Mouse (Mus musculus): ENCODE data around the gene Fkbp11. TPM values are rescaled to one million over a fixed set of nuclear protein-coding genes. Genes with fewer than 3 reads are reported as not detected.

The Fkbp11 gene
- polyA plus RNA-seq (2014; fragmentation: Nextera tagmentation; extraction: Ambion mirVana): 47.9 and 53.1 TPM in 2 replicates

DNA sequence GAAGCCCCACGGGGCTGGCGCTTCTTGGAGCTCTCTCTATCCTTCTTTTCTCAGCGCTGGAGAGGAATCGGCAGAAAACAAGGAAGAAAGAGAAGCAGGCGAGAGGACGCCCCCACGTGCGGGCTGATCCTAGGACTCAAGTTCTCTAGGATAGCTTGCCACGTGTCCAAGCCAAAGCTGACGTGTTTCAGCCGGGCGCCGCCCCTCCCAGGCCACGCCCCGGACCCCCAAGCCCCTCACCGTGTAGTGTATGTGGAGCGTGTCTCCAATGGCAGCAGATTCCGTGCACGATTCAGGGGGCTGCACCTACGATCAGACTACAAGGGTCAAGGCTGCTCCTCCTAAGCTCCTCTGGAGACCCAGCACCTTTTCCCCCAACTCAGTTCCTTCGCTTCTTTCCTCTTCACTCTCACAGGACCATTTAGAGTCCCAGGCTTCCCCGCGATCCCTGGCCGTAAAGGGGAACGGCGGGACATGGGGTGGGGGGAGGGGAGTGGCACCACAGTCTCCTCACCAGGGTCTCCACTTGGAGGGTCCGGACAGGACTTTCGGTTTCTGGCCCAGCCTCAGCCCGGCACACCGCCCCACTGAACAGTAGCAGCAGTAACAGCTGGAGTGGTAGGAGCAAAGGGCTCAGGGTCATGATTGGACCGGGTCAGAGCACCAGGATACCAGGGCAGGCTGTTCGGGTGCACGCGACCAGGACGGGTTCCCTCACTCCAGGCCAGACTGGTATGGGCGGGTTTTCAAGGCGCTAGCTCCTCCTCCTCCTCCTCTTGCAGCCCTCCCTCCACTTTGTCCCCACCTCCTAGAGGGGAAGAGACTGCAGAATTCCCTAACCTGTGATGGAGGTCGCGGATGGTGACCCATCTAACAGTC, at the start of gene Fkbp11:
Fkbp11 (minus strand) TSS at position 756 of the 879 bp plus-strand sequence.
- under 1% methylated on average over 39 of the region's 39 CpGs for WGBS
- DNase-seq (ENCODE audit: low spot score): peak; percentile 78
- Histone ChIP-seq H3K27ac (ENCODE audit: low read depth) (no peak within 1 kb of the TSS), H3K9ac (ENCODE audit: low read length) (peak within 1 kb of the TSS; percentile 53), H3K9me3 (ENCODE audit: control insufficient read depth, low read length) (no peaks in the 10 kb centered on the region), H3K4me3 (ENCODE audit: low read depth, low read length) (peak within 1 kb of the TSS; percentile 62), H3K36me3 (ENCODE audit: control insufficient read depth, insufficient read depth, low read length) (no peaks in the 10 kb centered on the region), H3K4me2 (ENCODE audit: low read length) (peak within 1 kb of the TSS; percentile 83), H3K27me3 (replicated peaks; ENCODE audit: control insufficient read depth, insufficient read depth, low read length) (0 out of 2 replicates have a peak, but pooled peaks cover 8% of the 10 kb centered on the region), H3K4me1 (replicated peaks; ENCODE audit: control insufficient read depth, insufficient read depth, low read length) (peaks cover 15% of the 10 kb centered on the region)
- peak; percentile 78 for ATAC-seq (replicated peaks; ENCODE audit: low FRiP score, low TSS enrichment, low read depth)

DNA sequence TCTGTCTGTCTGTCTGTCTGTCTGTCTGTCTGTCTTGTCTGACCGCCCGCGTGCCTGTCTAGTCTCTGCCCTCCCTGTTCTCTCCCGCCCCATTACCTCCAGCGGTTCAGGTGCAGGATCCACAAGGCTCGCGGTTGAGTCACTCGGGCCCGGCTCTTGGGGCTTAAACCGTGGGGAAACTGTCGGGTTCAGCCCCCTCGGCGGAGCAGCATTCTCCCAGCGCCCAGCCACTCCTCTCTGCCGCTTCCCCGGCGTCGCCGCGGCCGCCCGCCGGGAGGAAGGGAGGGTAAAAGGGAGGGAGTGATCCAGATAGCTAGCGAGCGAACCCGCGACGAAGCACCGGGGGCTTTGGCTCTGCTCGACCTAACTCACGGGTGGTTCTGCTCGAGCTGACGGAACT, 49.8 kb upstream of the Fkbp11 start, which contains the start of gene Wnt10b:
Wnt10b (minus strand) TSS at position 389 of the 400 bp plus-strand sequence.
- under 1% methylated on average over 33 of the region's 33 CpGs for WGBS
- peaks cover 98% of the 10 kb centered on the region for H3K27me3 ChIP-seq (replicated peaks; ENCODE audit: control insufficient read depth, insufficient read depth, low read length)
- H3K9ac ChIP-seq (ENCODE audit: low read length): no peak within 1 kb of the TSS
- peak within 1 kb of the TSS; percentile 17; the same call in 1 of the 2 replicates for H3K4me3 ChIP-seq (ENCODE audit: low read depth, low read length)
- no peak for ATAC-seq (replicated peaks; ENCODE audit: low FRiP score, low TSS enrichment, low read depth)
- no peaks in the 10 kb centered on the region for H3K9me3 ChIP-seq (ENCODE audit: control insufficient read depth, low read length)
- peaks cover 5% of the 10 kb centered on the region; the same call in 1 of the 2 replicates for H3K4me1 ChIP-seq (replicated peaks; ENCODE audit: control insufficient read depth, insufficient read depth, low read length)
- no peaks in the 10 kb centered on the region for H3K36me3 ChIP-seq (ENCODE audit: control insufficient read depth, insufficient read depth, low read length)
- no peak within 1 kb of the TSS for H3K27ac ChIP-seq (ENCODE audit: low read depth)
- peak within 1 kb of the TSS; percentile 37 for H3K4me2 ChIP-seq (ENCODE audit: low read length)
- peak; percentile 69 for DNase-seq (ENCODE audit: low spot score)

DNA sequence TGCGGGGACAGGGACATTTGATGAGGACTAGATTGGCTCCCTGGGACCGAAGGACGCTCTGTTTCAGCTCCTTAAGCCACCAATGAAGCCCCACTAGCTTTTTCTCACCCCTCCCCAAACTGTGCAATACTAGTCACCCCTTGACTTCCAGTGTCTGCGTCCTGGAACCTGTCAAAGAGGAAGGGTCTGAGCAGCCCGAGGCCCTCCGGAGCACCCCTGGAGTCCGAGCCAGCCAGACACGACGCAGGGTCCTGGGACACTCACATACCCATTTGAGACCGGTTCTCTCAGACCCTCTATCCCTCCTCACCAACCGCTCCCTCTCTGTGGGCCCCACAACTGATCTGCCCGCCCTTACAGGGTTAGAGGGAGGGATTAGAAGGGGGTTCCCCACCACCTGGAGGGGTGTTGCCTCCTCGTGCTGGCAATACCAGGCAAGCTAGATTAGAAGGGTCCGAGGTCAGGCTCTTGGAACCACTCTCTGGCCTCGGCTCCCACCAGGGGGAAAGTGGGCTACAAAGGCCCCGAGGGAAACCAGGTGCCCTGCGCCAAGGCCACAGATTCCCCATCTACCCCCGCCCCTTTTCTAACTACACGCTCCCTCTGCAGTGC, 49.1 kb upstream of the Fkbp11 start:
- peak; percentile 68 for DNase-seq (ENCODE audit: low spot score)
- Histone ChIP-seq H3K9ac (ENCODE audit: low read length) (no peak overlapping the region), H3K4me2 (ENCODE audit: low read length) (no peak overlapping the region; the same call in 1 of the 2 replicates), H3K27me3 (replicated peaks; ENCODE audit: control insufficient read depth, insufficient read depth, low read length) (peaks cover 100% of the 10 kb centered on the region), H3K4me3 (ENCODE audit: low read depth, low read length) (0 out of 2 replicates have a peak overlapping the region, but pooled peaks have one; percentile 17), H3K4me1 (replicated peaks; ENCODE audit: control insufficient read depth, insufficient read depth, low read length) (peaks cover 7% of the 10 kb centered on the region; the same call in 1 of the 2 replicates), H3K27ac (ENCODE audit: low read depth) (no peak overlapping the region), H3K36me3 (ENCODE audit: control insufficient read depth, insufficient read depth, low read length) (no peaks in the 10 kb centered on the region), H3K9me3 (ENCODE audit: control insufficient read depth, low read length) (no peaks in the 10 kb centered on the region)
- no peak for ATAC-seq (replicated peaks; ENCODE audit: low FRiP score, low TSS enrichment, low read depth)
- 3% methylated on average over 19 of the region's 19 CpGs for WGBS

DNA sequence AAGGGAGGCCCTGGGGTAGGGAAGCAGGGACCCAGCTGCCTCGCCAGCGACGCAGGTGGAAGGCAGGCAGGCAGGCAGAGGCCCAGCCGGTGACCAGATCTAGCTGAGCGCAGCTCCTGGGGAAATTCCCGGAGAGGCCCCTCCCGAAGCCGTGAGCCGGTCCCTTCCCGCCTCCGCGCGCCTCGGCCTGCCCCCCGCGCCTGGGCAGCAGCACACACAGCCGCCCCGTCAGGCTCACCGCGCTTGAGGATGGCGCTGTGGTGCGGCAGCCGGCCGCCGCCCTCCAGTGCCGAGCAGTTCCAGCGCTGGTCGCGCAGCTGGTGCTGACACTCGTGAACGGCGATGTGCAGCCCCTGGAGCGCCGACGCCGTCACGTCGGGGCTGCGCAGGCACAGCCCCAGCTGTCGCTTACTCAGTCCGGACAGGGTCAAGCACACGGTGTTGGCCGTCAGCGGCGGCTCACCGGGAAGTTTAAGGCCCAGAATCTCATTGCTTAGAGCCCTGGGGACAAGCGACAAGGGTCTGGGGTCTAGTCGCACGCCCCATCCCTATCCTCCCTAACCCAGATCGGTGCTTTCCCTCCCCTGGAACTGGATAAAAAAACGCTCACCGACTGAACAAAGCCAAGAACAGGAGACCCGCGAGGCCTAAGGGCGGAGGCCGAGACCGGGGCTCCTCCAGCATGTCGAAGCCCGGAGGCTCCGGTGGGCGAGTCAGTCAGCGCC, 48.4 kb upstream of the Fkbp11 start:
- Histone ChIP-seq H3K4me2 (ENCODE audit: low read length) (peak overlapping the region; percentile 20), H3K4me3 (ENCODE audit: low read depth, low read length) (peak overlapping the region; percentile 3; the same call in 1 of the 2 replicates), H3K27ac (ENCODE audit: low read depth) (no peak overlapping the region), H3K27me3 (replicated peaks; ENCODE audit: control insufficient read depth, insufficient read depth, low read length) (peaks cover 100% of the 10 kb centered on the region), H3K36me3 (ENCODE audit: control insufficient read depth, insufficient read depth, low read length) (no peaks in the 10 kb centered on the region), H3K4me1 (replicated peaks; ENCODE audit: control insufficient read depth, insufficient read depth, low read length) (peaks cover 7% of the 10 kb centered on the region; the same call in 1 of the 2 replicates), H3K9ac (ENCODE audit: low read length) (no peak overlapping the region), H3K9me3 (ENCODE audit: control insufficient read depth, low read length) (no peaks in the 10 kb centered on the region)
- WGBS: 2% methylated on average over 62 of the region's 62 CpGs
- ATAC-seq (replicated peaks; ENCODE audit: low FRiP score, low TSS enrichment, low read depth) (no peak), DNase-seq (ENCODE audit: low spot score) (peak; percentile 72)

- Histone ChIP-seq H3K4me2 (ENCODE audit: low read length) (no peak overlapping the region), H3K4me3 (ENCODE audit: low read depth, low read length) (no peak overlapping the region), H3K9me3 (ENCODE audit: control insufficient read depth, low read length) (no peaks in the 10 kb centered on the region), H3K9ac (ENCODE audit: low read length) (no peak overlapping the region), H3K27ac (ENCODE audit: low read depth) (no peak overlapping the region), H3K4me1 (replicated peaks; ENCODE audit: control insufficient read depth, insufficient read depth, low read length) (peaks cover 7% of the 10 kb centered on the region; the same call in 1 of the 2 replicates), H3K27me3 (replicated peaks; ENCODE audit: control insufficient read depth, insufficient read depth, low read length) (peaks cover 98% of the 10 kb centered on the region), H3K36me3 (ENCODE audit: control insufficient read depth, insufficient read depth, low read length) (no peaks in the 10 kb centered on the region)
- ATAC-seq (replicated peaks; ENCODE audit: low FRiP score, low TSS enrichment, low read depth): no peak
- no peak for DNase-seq (ENCODE audit: low spot score)
- WGBS: 4% methylated on average over 5 of the region's 5 CpGs
These were observed 47.5 kb upstream of the Fkbp11 start for GRCm38 (mm10) chr15:98775533-98775932.

- WGBS: 16% methylated on average over 15 of the region's 15 CpGs
- DNase-seq (ENCODE audit: low spot score): no peak
- no peak overlapping the region for H3K27ac ChIP-seq (ENCODE audit: low read depth)
- no peak for ATAC-seq (replicated peaks; ENCODE audit: low FRiP score, low TSS enrichment, low read depth)
- no peaks in the 10 kb centered on the region for H3K9me3 ChIP-seq (ENCODE audit: control insufficient read depth, low read length)
- peaks cover 98% of the 10 kb centered on the region for H3K27me3 ChIP-seq (replicated peaks; ENCODE audit: control insufficient read depth, insufficient read depth, low read length)
- peaks cover 7% of the 10 kb centered on the region; the same call in 1 of the 2 replicates for H3K4me1 ChIP-seq (replicated peaks; ENCODE audit: control insufficient read depth, insufficient read depth, low read length)
- H3K36me3 ChIP-seq (ENCODE audit: control insufficient read depth, insufficient read depth, low read length): no peaks in the 10 kb centered on the region
- H3K9ac ChIP-seq (ENCODE audit: low read length): no peak overlapping the region
- H3K4me3 ChIP-seq (ENCODE audit: low read depth, low read length): no peak overlapping the region
- no peak overlapping the region for H3K4me2 ChIP-seq (ENCODE audit: low read length)
These were observed 46.1 kb upstream of the Fkbp11 start for GRCm38 (mm10) chr15:98774096-98774495.

GRCm38 (mm10) chr15:98772511-98773211, 44.7 kb upstream of the Fkbp11 start:
- WGBS: 2% methylated on average over 36 of the region's 36 CpGs
- no peaks in the 10 kb centered on the region for H3K36me3 ChIP-seq (ENCODE audit: control insufficient read depth, insufficient read depth, low read length)
- DNase-seq (ENCODE audit: low spot score) (no peak), ATAC-seq (replicated peaks; ENCODE audit: low FRiP score, low TSS enrichment, low read depth) (no peak)
- H3K9ac ChIP-seq (ENCODE audit: low read length): no peak overlapping the region
- no peak overlapping the region for H3K27ac ChIP-seq (ENCODE audit: low read depth)
- peaks cover 91% of the 10 kb centered on the region for H3K27me3 ChIP-seq (replicated peaks; ENCODE audit: control insufficient read depth, insufficient read depth, low read length)
- H3K4me3 ChIP-seq (ENCODE audit: low read depth, low read length): peak overlapping the region; percentile 18
- H3K9me3 ChIP-seq (ENCODE audit: control insufficient read depth, low read length): no peaks in the 10 kb centered on the region
- H3K4me1 ChIP-seq (replicated peaks; ENCODE audit: control insufficient read depth, insufficient read depth, low read length): peaks cover 7% of the 10 kb centered on the region; the same call in 1 of the 2 replicates
- peak overlapping the region; percentile 45 for H3K4me2 ChIP-seq (ENCODE audit: low read length)
